Mouse (Mus musculus): ENCODE data around the gene Mea1.

- TF ChIP-seq TCF12 (IDR thresholded peaks at IDR 0.05; ENCODE audit: insufficient read depth, poor library complexity, severe bottlenecking) (no peak), POLR2A (IDR thresholded peaks at IDR 0.05; ENCODE audit: insufficient read length, low read depth) (no peak), SRF (IDR thresholded peaks at IDR 0.05; ENCODE audit: control insufficient read depth, insufficient read length, low read depth) (no peak), TCF3 (IDR thresholded peaks at IDR 0.05; ENCODE audit: insufficient read length, low read depth) (no peak), E2F4 (IDR thresholded peaks at IDR 0.05; ENCODE audit: insufficient read depth) (no peak), MYOG (IDR thresholded peaks at IDR 0.05; ENCODE audit: control insufficient read depth in 1 of 3, insufficient read depth in 1 of 3, insufficient read length in 2 of 3, low read depth in 2 of 3) (no peak)
Measured at GRCm38 (mm10) chr17:46662730-46663129, 15.9 kb upstream of the Mea1 start.
